Comparison of ENCODE assay signal across 8 mouse cellular contexts in genomic region chr2:71211096-71211495, GRCm38 (mm10). TPM values are rescaled to one million over a fixed set of nuclear protein-coding genes. Genes with fewer than 3 reads are reported as not detected.
DNase-seq lines count a peak whose midpoint lies in the region; ATAC-seq and TF ChIP-seq lines count a peak whose summit lies in the region.

No protein-coding gene starts in this region.

- peaks cover 9% of the 10 kb centered on the region for H3K36me3 ChIP-seq in heart, adult 2 months (ENCODE audit: control insufficient read depth, insufficient read depth, low read length)
- H3K36me3 ChIP-seq in megakaryocyte, embryonic 14.5 days (replicated peaks; ENCODE audit: low read length), result peaks cover 25% of the 10 kb centered on the region
- peaks cover 5% of the 10 kb centered on the region; the same call in 1 of the 2 replicates for H3K36me3 ChIP-seq in intestine, postnatal 0 days (ENCODE audit: control insufficient read depth, insufficient read depth)
- H3K36me3 ChIP-seq in neural tube, embryonic 13.5 days, result peaks cover 15% of the 10 kb centered on the region

- TF ChIP-seq EP300 in heart, adult 2 months (IDR thresholded peaks at IDR 0.05; ENCODE audit: insufficient read depth, low read depth, low read length), result no peak

- H3K9me3 ChIP-seq in megakaryocyte, embryonic 14.5 days, result no peaks in the 10 kb centered on the region
- no peaks in the 10 kb centered on the region for H3K9me3 ChIP-seq in intestine, postnatal 0 days (ENCODE audit: control insufficient read depth)
- H3K9me3 ChIP-seq in neural tube, embryonic 13.5 days, result no peaks in the 10 kb centered on the region

- no peak overlapping the region for H3K4me3 ChIP-seq in heart, adult 2 months
- H3K4me3 ChIP-seq in megakaryocyte, embryonic 14.5 days (replicated peaks), result peak overlapping the region; percentile 98
- no peak overlapping the region for H3K4me3 ChIP-seq in intestine, postnatal 0 days (ENCODE audit: low read depth, low read length)
- peak overlapping the region; percentile 90; the same call in 1 of the 2 replicates for H3K4me3 ChIP-seq in neural tube, embryonic 13.5 days

- H3K4me2 ChIP-seq in intestine, postnatal 0 days (replicated peaks; ENCODE audit: low read depth), result no peak overlapping the region
- no peak overlapping the region for H3K4me2 ChIP-seq in neural tube, embryonic 13.5 days

- intact Hi-C loops in heart, adult 2 months (cut with DNase I), result loop anchor here (5.0 to 10.0 kb wide), 2 partner anchors 156 to 549 kb away; partner anchors contain the start of genes Dcaf17, Gm26558, Gorasp2 and Mettl8
- intact Hi-C loops in heart, postnatal 36 days (cut with DNase I), result loop anchor here (10.0 kb wide), 1 partner anchor 156 kb away; the partner anchor contains the start of genes Dcaf17 and Mettl8

- DNase-seq in heart, adult 2 months, result no peak
- DNase-seq in heart, postnatal 36 days, result no peak
- DNase-seq in layer of hippocampus, adult 9-10 months (ENCODE audit: low spot score), result no peak
- DNase-seq in ovary, postnatal 14 days (ENCODE audit: low spot score), result no peak

- peaks cover 3% of the 10 kb centered on the region for H3K79me2 ChIP-seq in heart, adult 2 months (replicated peaks; ENCODE audit: control insufficient read depth, insufficient read depth, low read length)

- WGBS in heart, adult 2 months, result 76% methylated on average over 2 of the region's 2 CpGs
- WGBS in intestine, postnatal 0 days, result 95% methylated on average over 2 of the region's 2 CpGs
- WGBS in neural tube, embryonic 13.5 days, result 94% methylated on average over 2 of the region's 2 CpGs

- TF ChIP-seq CTCF in heart, adult 2 months (IDR thresholded peaks at IDR 0.05), result no peak
- TF ChIP-seq CTCF in intestine, postnatal 0 days (IDR thresholded peaks at IDR 0.05; ENCODE audit: low read depth), result 0 out of 2 replicates have a peak, but pooled peaks have one; percentile 4

- H3K27ac ChIP-seq in heart, adult 2 months, result peak overlapping the region; percentile 95
- H3K27ac ChIP-seq in intestine, postnatal 0 days (ENCODE audit: low read depth, low read length), result no peak overlapping the region
- H3K27ac ChIP-seq in neural tube, embryonic 13.5 days (replicated peaks), result no peak overlapping the region

- TF ChIP-seq POLR2A in heart, adult 2 months (IDR thresholded peaks at IDR 0.05; ENCODE audit: insufficient read depth, low read depth, low read length), result no peak

- H3K9ac ChIP-seq in heart, adult 2 months (ENCODE audit: low read depth, low read length), result no peak overlapping the region
- no peak overlapping the region for H3K9ac ChIP-seq in intestine, postnatal 0 days (ENCODE audit: low read depth, low read length)
- no peak overlapping the region for H3K9ac ChIP-seq in neural tube, embryonic 13.5 days

- peaks cover 2% of the 10 kb centered on the region for H3K4me1 ChIP-seq in heart, adult 2 months (ENCODE audit: control insufficient read depth, insufficient read depth, low read length)
- peaks cover 49% of the 10 kb centered on the region for H3K4me1 ChIP-seq in megakaryocyte, embryonic 14.5 days
- H3K4me1 ChIP-seq in intestine, postnatal 0 days (replicated peaks; ENCODE audit: control insufficient read depth, insufficient read depth, low read length), result peaks cover 3% of the 10 kb centered on the region; the same call in 1 of the 2 replicates
- H3K4me1 ChIP-seq in neural tube, embryonic 13.5 days (replicated peaks), result peaks cover 12% of the 10 kb centered on the region

- ATAC-seq in megakaryocyte, adult 5-6 weeks (ENCODE audit: poor library complexity, severe bottlenecking), result no peak
- ATAC-seq in intestine, postnatal 0 days, result no peak
- peak; percentile 28 for ATAC-seq in neural tube, embryonic 13.5 days (ENCODE audit: low read depth)

- H3K27me3 ChIP-seq in heart, adult 2 months (ENCODE audit: control insufficient read depth, insufficient read depth, low read length), result no peaks in the 10 kb centered on the region; the same call in 1 of the 2 replicates
- no peaks in the 10 kb centered on the region for H3K27me3 ChIP-seq in megakaryocyte, embryonic 14.5 days (replicated peaks)
- no peaks in the 10 kb centered on the region for H3K27me3 ChIP-seq in intestine, postnatal 0 days (replicated peaks; ENCODE audit: control insufficient read depth, insufficient read depth, low read length)
- H3K27me3 ChIP-seq in neural tube, embryonic 13.5 days, result no peaks in the 10 kb centered on the region

RNA-seq across cellular contexts. Expression of gene Dync1i2, which starts 0.4 kb away (rescaled TPM):
- 10 to 100 TPM; 56.2 to 58.7 TPM for total RNA-seq in heart, adult 2 months (2021)
- polyA plus RNA-seq in heart, adult 2 months (2012; rRNA removed), result 19.9 and 35.8 TPM in 2 replicates
- total RNA-seq in heart, postnatal 36 days (2021), result 10 to 100 TPM; 61.6 to 62.5 TPM
- 15.3 TPM in 1 of 2 replicates, not detected in the other for polyA plus RNA-seq in megakaryocyte, embryonic 14.5 days (2012; ENCODE audit: insufficient read depth, low replicate concordance)
- total RNA-seq in megakaryocyte, adult 5-6 weeks (2015), result 119 and 139 TPM in 2 replicates
- 126 TPM in 2 replicates for total RNA-seq in megakaryocyte, adult 5-6 weeks (2017)
- 55.2 and 59.2 TPM in 2 replicates for polyA plus RNA-seq in intestine, postnatal 0 days (2015; fragmentation: Nextera tagmentation; extraction: Ambion mirVana)
- polyA plus RNA-seq in neural tube, embryonic 13.5 days (2015; fragmentation: Nextera tagmentation; extraction: Ambion mirVana), result 194 and 208 TPM in 2 replicates

Comparison
In these comparisons a context has a peak if more than half of its experiments do, and no peak if none do; other contexts are left out.
1. H3K4me3 ChIP-seq: peak in megakaryocyte, embryonic 14.5 days (single experiment) and neural tube, embryonic 13.5 days (single experiment); none in heart, adult 2 months (single experiment) and intestine, postnatal 0 days (single experiment).